ENCODE assay signal across 17 mouse cellular contexts in the genomic region with DNA sequence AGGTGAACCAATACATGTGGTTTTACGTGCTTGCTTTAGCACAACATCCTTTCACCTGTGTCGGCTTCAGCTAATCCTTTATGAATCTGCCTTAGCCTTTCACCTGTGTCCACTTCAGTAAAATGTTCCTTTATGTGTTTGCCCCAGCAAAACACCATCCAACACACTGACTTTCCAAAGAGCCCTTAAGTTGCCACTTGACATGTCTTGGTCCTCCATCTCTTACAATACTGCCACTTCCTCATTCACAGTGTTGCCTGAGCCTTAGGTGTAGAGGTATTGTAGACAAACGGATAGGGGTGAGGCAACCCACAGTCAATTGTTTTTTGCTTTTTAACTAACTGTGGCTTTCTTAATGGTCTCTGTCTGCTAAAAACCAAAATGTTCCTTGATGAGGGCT.
"Had no signal": no experiment of that assay in that cellular context is flagged by ENCODE, and none has a peak within 500 bp of the region (broad histone marks: within the 10 kb centered on the region; RNA-seq: fewer than 3 reads in every experiment).

No protein-coding gene starts in this region.

- H3K9ac ChIP-seq: liver, embryonic 13.5 days; liver, embryonic 15.5 days; liver, postnatal 0 days; lung, embryonic 15.5 days; midbrain, embryonic 13.5 days; midbrain, embryonic 15.5 days; neural tube, embryonic 12.5 days had no signal

- H3K27ac ChIP-seq: liver, embryonic 13.5 days; liver, embryonic 15.5 days; lung, embryonic 15.5 days; macrophage; midbrain, embryonic 13.5 days; midbrain, embryonic 15.5 days; neural tube, embryonic 12.5 days had no signal

- H3K4me2 ChIP-seq: liver, embryonic 11.5 days; liver, embryonic 13.5 days; liver, embryonic 15.5 days; lung, embryonic 15.5 days; midbrain, embryonic 11.5 days; midbrain, embryonic 13.5 days; midbrain, embryonic 15.5 days; neural tube, embryonic 12.5 days had no signal

- H3K4me3 ChIP-seq: liver, embryonic 13.5 days; liver, embryonic 15.5 days; lung, embryonic 15.5 days; megakaryocyte, embryonic 14.5 days; midbrain, embryonic 13.5 days; midbrain, embryonic 15.5 days; neural tube, embryonic 12.5 days had no signal

- DNase-seq: liver, embryonic 13.5 days; liver, postnatal 0 days; right cerebral cortex, postnatal 25 days; right cerebral cortex, postnatal 4 days; spleen, adult 18-20 months; thymus, adult 18-20 months; thymus, postnatal 14 days; thymus, postnatal 36 days had no signal

- H3K27me3 ChIP-seq: liver, embryonic 13.5 days; liver, embryonic 15.5 days; lung, embryonic 15.5 days; megakaryocyte, embryonic 14.5 days; midbrain, embryonic 13.5 days; midbrain, embryonic 15.5 days; neural tube, embryonic 12.5 days had no signal

- ATAC-seq: liver, postnatal 0 days; midbrain, embryonic 13.5 days; midbrain, embryonic 15.5 days had no signal

- H3K9me3 ChIP-seq: liver, embryonic 15.5 days; lung, embryonic 15.5 days; midbrain, embryonic 13.5 days; midbrain, embryonic 15.5 days had no signal

- H3K36me3 ChIP-seq: midbrain, embryonic 15.5 days; neural tube, embryonic 12.5 days had no signal

- H3K4me1 ChIP-seq: liver, embryonic 13.5 days; liver, embryonic 15.5 days; lung, embryonic 15.5 days; midbrain, embryonic 13.5 days; midbrain, embryonic 15.5 days; neural tube, embryonic 12.5 days had no signal
